Mouse (Mus musculus) stomach, postnatal 0 days (tissue): ENCODE results near the gene Pcdh7. TPM values are rescaled to one million over a fixed set of nuclear protein-coding genes. Genes with fewer than 3 reads are reported as not detected.
"Not testable (repeated sequence)": the region's sequence is repeated elsewhere in the genome, so short reads cannot be mapped to it uniquely, and the experiment has no call there.

Experiments used
- ATAC-seq: fragments of 200-750 bp; cut with Nextera tagmentation; 2 replicates; pipeline ENCODE4 v1.8.0; 2017; ENCODE audit not compliant: low FRiP score, low TSS enrichment
- DNase-seq: peaks from one replicate; pipeline ENCODE4 v3.0.0-alpha.2; 2016; ENCODE audit warnings: low spot score
- H3K27ac ChIP-seq: fragments of 300-500 bp; sonication (generic); replicated peaks from 2 replicates; pipeline ENCODE4 v1.5.1; 2014; ENCODE audit warnings: mild to moderate bottlenecking, control low read depth
- H3K27me3 ChIP-seq: fragments of 300-500 bp; sonication (generic); 2 replicates; pipeline ENCODE4 v1.6.1; 2014; ENCODE audit warnings: low read length; ENCODE audit not compliant: control insufficient read depth, insufficient read depth
- H3K36me3 ChIP-seq: fragments of 300-500 bp; sonication (generic); 2 replicates; pipeline ENCODE4 v1.6.1; 2014; ENCODE audit warnings: low read length, mixed read lengths; ENCODE audit not compliant: control insufficient read depth, insufficient read depth
- H3K4me1 ChIP-seq: fragments of 300-500 bp; sonication (generic); replicated peaks from 2 replicates; pipeline ENCODE4 v1.6.1; 2014; ENCODE audit warnings: antibody characterized with exemption; ENCODE audit not compliant: control insufficient read depth, insufficient read depth
- H3K4me2 ChIP-seq: fragments of 300-500 bp; sonication (generic); replicated peaks from 2 replicates; pipeline ENCODE4 v1.6.1; 2014; ENCODE audit warnings: low read depth, mild to moderate bottlenecking, control low read depth, moderate library complexity
- H3K4me3 ChIP-seq: fragments of 300-500 bp; sonication (generic); 2 replicates; pipeline ENCODE4 v1.5.1; 2014; ENCODE audit warnings: low read depth, low read length, control low read depth
- H3K9ac ChIP-seq: fragments of 300-500 bp; sonication (generic); 2 replicates; pipeline ENCODE4 v1.6.1; 2014; ENCODE audit warnings: mild to moderate bottlenecking, low read length, control low read depth, mixed read lengths
- H3K9me3 ChIP-seq: fragments of 300-500 bp; sonication (generic); 2 replicates; pipeline ENCODE4 v1.6.1; 2016; ENCODE audit warnings: low read length; ENCODE audit not compliant: control insufficient read depth
- CTCF ChIP-seq: IDR thresholded peaks from 2 replicates; pipeline ENCODE4 v1.5.1; 2016; ENCODE audit warnings: antibody characterized with exemption, low read depth, mild to moderate bottlenecking, moderate library complexity
- EP300 ChIP-seq: optimal IDR thresholded peaks from 2 replicates; pipeline ENCODE3; 2016; ENCODE audit warnings: antibody characterized with exemption
- WGBS: fragments of 180-500 bp; shearing (Covaris S2); extraction: QIAGEN DNeasy Blood & Tissue Kit; methylation state at CpG from one replicate; pipeline ENCODE4 v1.1.7; 2014; 5-methylcytosine and 5-hydroxymethylcytosine counted together
- polyA plus RNA-seq: library from polyadenylated mRNA; unstranded; fragments of >200 nt; fragmentation: Nextera tagmentation; extraction: Ambion mirVana; gene quantifications from 2 replicates; pipeline ENCODE4 v1.2.1, GENCODE M21; 2015

Pcdh7 gene
- 6.4 and 6.7 TPM in 2 replicates for polyA plus RNA-seq

DNA sequence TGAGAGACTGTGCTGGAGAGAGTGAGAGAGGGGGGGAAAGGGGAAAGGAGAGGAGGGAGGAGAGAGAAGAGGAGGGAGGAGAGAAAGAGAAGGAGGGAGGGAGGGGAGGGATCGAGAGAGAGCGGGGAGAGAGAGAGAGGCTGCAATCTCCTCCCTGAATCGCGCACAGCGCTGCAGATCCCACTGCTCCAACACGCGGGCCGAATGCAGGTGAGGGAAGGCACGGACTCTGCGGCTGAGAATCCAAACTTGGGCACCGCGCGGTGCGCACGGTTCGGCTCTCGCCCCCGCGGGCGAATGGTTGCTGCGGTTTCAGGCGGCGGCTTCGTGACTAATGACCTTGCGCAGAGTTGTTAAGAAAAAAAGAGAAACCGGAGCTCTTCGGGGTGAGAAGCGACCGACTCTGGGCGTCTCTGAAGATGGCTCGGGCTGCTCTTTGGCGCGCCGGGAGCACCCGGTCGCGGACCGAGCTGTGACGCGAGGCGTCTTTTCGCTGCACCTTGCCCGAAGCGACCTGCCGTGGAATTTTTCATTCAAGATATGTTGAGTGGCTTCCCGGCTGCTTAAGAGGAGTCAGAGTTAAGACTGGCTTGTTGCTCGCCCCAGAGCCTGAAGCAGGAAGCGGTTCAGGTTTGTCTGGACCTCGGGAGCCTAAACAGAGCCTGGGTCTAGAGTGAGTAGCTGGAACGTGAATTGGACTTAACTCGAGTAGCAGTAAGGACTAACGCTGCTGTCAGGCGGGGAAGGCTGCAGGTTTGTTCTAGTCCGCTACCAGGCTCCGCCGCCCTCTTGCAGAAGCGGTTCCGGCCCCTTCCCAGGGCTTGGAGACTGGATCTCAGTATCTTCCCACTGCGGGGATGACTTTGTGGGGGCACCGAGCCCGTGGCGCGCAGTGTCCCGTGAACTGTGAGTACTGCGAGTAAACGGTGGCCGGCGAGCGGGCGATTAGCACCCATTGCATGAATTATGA, at the start of gene Pcdh7:
TSS of gene Pcdh7 (plus strand) at position 62 of the 970 bp plus-strand sequence.
- peak within 1 kb of the TSS; percentile 90 for H3K27ac ChIP-seq
- WGBS = under 1% methylated on average over 70 of the region's 70 CpGs
- no peaks in the 10 kb centered on the region for H3K36me3 ChIP-seq
- DNase-seq (peak; percentile 50), ATAC-seq (peak; percentile 44)
- H3K4me3 ChIP-seq = peak within 1 kb of the TSS; percentile 64
- TF ChIP-seq CTCF (no peak), EP300 (no peak)
- no peaks in the 10 kb centered on the region for H3K4me1 ChIP-seq
- H3K9ac ChIP-seq = peak within 1 kb of the TSS; percentile 58
- H3K27me3 ChIP-seq = peaks cover 2% of the 10 kb centered on the region; the same call in 1 of the 2 replicates
- H3K4me2 ChIP-seq = peak within 1 kb of the TSS; percentile 80
- H3K9me3 ChIP-seq = no peaks in the 10 kb centered on the region

DNA sequence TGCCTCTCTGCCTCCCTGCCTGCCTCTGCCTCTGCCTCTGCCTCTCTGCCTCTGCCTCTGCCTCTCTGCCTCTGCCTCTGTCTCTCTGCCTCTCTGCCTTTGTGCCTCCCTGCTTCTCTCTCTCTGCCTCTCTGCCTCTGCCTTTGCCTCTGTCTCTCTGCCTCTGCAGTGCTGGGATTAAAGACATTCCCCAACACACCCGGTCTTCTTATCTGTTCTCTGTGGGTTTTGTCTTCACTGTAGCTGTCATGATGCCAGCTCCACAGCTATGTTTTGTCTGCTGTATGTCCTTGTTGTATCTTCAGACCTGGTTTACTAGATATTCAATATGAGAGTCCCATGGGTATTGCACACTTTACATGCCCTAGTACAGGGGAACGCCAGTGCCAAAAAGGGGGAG, 40.8 kb upstream of the Pcdh7 start:
- H3K36me3 ChIP-seq, H3K27ac ChIP-seq, ATAC-seq, H3K4me2 ChIP-seq, H3K9me3 ChIP-seq, H3K27me3 ChIP-seq, H3K4me3 ChIP-seq, DNase-seq, H3K4me1 ChIP-seq, H3K9ac ChIP-seq: not testable (repeated sequence)
- 85% methylated on average over 2 of the region's 2 CpGs for WGBS

DNA sequence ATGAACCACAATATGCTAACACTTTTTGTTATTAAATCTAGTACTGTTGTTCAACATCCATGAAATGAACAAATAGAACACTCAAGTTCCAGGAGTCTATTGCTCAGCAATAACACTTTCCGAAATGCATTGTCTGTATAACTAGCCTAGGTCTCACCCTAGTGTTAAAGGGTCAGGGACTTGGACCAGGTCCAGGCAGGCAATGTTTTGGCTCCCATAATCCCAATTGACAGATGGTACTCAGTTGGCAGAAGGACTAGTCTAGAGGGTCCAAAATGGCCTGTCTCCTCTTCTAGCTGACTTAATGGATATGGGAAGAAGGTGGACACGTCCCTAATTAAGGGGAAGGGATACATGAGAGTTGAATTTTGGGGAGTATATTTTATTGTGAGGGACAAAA, 9.4 kb upstream of the Pcdh7 start:
- Histone ChIP-seq H3K9ac (no peak overlapping the region), H3K4me1 (no peaks in the 10 kb centered on the region), H3K27me3 (no peaks in the 10 kb centered on the region), H3K36me3 (no peaks in the 10 kb centered on the region), H3K4me2 (no peak overlapping the region), H3K27ac (no peak overlapping the region), H3K9me3 (no peaks in the 10 kb centered on the region), H3K4me3 (no peak overlapping the region)
- TF ChIP-seq EP300 (no peak), CTCF (no peak)
- 79% methylated on average over 2 of the region's 2 CpGs for WGBS
- DNase-seq (no peak), ATAC-seq (no peak)

DNA sequence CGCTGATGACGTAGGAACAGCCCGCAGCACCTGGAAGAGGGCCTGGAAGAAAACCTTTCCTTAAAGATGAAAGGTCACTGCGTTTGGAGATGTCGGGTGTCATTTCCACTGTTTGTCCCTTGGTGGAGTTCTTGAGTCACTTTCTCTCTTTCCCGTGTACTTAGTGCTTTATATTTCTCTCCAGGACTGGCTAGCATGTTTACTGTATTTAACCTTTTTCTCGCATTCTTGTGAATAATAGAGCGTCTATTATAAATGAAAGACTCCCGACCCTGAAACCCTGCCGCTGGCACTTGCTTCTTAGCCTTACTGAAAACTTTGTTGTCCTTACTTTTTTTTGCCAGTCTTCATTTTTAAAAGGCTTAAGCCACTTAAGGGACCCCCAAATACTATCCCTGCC, 3.8 kb upstream of the Pcdh7 start:
- no peak for DNase-seq
- TF ChIP-seq EP300 (no peak), CTCF (peak; percentile 81)
- Histone ChIP-seq H3K36me3 (no peaks in the 10 kb centered on the region), H3K4me3 (peak overlapping the region; percentile 64), H3K4me1 (no peaks in the 10 kb centered on the region), H3K9ac (no peak overlapping the region), H3K27me3 (no peaks in the 10 kb centered on the region; the same call in 1 of the 2 replicates), H3K9me3 (no peaks in the 10 kb centered on the region), H3K27ac (no peak overlapping the region), H3K4me2 (peak overlapping the region; percentile 80)
- WGBS = 2% methylated on average over 10 of the region's 10 CpGs
- no peak for ATAC-seq

DNA sequence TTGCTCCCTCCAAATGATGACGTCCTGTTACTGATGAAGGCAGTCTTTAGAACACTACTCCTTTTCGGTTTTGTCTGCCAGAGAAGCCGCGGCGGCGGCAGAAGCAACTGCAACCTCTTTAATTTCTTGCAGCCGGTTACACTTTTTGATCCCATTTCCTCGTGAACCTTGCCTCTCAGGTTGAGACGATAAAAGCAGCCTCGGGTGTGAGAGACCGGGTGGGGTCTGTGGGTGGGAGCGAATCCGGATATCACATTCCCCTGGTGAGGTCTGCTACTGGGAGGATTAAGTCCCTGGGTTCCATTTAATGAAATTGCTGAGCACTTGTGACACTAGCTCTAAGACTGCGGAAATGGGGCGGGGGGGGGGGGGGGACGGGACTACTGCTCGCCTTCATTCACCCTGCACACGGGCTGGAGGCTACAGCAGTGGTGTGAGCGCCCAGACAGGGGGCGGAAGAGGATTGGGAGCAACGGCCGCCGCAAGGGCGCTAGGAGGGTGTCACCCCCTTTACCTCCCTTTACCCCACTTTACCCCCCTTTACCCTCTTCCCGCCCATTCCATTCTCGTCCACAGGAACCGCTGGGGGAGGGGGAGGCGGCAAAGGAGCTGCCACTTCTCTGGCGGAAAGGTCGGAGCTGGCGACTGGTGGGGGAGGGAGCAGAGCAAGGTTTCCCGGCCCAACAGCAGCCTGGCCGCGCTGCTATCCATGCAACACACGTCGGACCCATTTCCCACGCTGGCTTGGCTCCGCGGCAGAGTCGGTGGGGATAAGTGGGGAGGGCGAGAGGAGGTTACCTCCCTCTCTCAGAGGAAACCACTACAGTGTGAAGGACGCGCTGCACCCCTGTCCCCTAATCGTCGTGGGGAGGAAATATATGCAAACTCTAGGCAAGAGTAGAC, 2.9 kb upstream of the Pcdh7 start:
- peak; percentile 30 for ATAC-seq
- Histone ChIP-seq H3K4me2 (peak overlapping the region; percentile 80), H3K4me3 (peak overlapping the region; percentile 64), H3K36me3 (no peaks in the 10 kb centered on the region), H3K27ac (peak overlapping the region; percentile 90), H3K27me3 (peaks cover 2% of the 10 kb centered on the region; the same call in 1 of the 2 replicates), H3K4me1 (no peaks in the 10 kb centered on the region), H3K9ac (peak overlapping the region; percentile 58), H3K9me3 (no peaks in the 10 kb centered on the region)
- no peak for TF ChIP-seq EP300
- peak; percentile 66 for TF ChIP-seq CTCF
- WGBS = under 1% methylated on average over 43 of the region's 45 CpGs
- DNase-seq = peak; percentile 47
